Mouse (Mus musculus): Measurements from ENCODE around the gene Hapln2. TPM values are rescaled to one million over a fixed set of nuclear protein-coding genes. Genes with fewer than 3 reads are reported as not detected.

Gene Hapln2
- polyA plus RNA-seq, 1 experiment from 2014 or later, result 0.30 TPM

- H3K27ac ChIP-seq (ENCODE audit: low read depth, low read length), result peak overlapping the region; percentile 79
- peak; percentile 45 for ATAC-seq
- H3K27me3 ChIP-seq (replicated peaks; ENCODE audit: control insufficient read depth, insufficient read depth, low read length), result no peaks in the 10 kb centered on the region; the same call in 1 of the 2 replicates
- H3K36me3 ChIP-seq (ENCODE audit: control insufficient read depth, insufficient read depth, low read length), result no peaks in the 10 kb centered on the region
- no peaks in the 10 kb centered on the region for H3K9me3 ChIP-seq (ENCODE audit: control insufficient read depth, low read length)
- H3K4me2 ChIP-seq (ENCODE audit: low read length), result peak overlapping the region; percentile 79
- H3K4me1 ChIP-seq (ENCODE audit: control insufficient read depth, insufficient read depth, low read depth, low read length), result peaks cover 26% of the 10 kb centered on the region
- peak overlapping the region; percentile 41; the same call in 1 of the 2 replicates for H3K9ac ChIP-seq (ENCODE audit: low read depth, low read length)
- WGBS, result 11% methylated on average over 12 of the region's 12 CpGs
- peak overlapping the region; percentile 10 for H3K4me3 ChIP-seq (ENCODE audit: low read length)
Measured at GRCm38 (mm10) chr3:87974381-87974987, 52.9 kb downstream of the Hapln2 start.

- no peaks in the 10 kb centered on the region for H3K9me3 ChIP-seq (ENCODE audit: control insufficient read depth, low read length)
- H3K36me3 ChIP-seq (ENCODE audit: control insufficient read depth, insufficient read depth, low read length), result no peaks in the 10 kb centered on the region
- H3K27ac ChIP-seq (ENCODE audit: low read depth, low read length), result peak overlapping the region; percentile 79
- peaks cover 26% of the 10 kb centered on the region for H3K4me1 ChIP-seq (ENCODE audit: control insufficient read depth, insufficient read depth, low read depth, low read length)
- H3K9ac ChIP-seq (ENCODE audit: low read depth, low read length), result peak overlapping the region; percentile 41
- peak overlapping the region; percentile 79 for H3K4me2 ChIP-seq (ENCODE audit: low read length)
- peak overlapping the region; percentile 50 for H3K4me3 ChIP-seq (ENCODE audit: low read length)
- ATAC-seq, result 0 out of 2 replicates have a peak, but pooled peaks have one; percentile 6
- H3K27me3 ChIP-seq (replicated peaks; ENCODE audit: control insufficient read depth, insufficient read depth, low read length), result no peaks in the 10 kb centered on the region; the same call in 1 of the 2 replicates
- WGBS, result 12% methylated on average over 14 of the region's 14 CpGs
Measured at GRCm38 (mm10) chr3:87973593-87974380, 53.6 kb downstream of the Hapln2 start.

GRCm38 (mm10) chr3:87972776-87973175 is 54.6 kb downstream of the Hapln2 start:
- H3K9ac ChIP-seq (ENCODE audit: low read depth, low read length), result peak overlapping the region; percentile 1; the same call in 1 of the 2 replicates
- 22% methylated on average over 5 of the region's 5 CpGs for WGBS
- H3K27me3 ChIP-seq (replicated peaks; ENCODE audit: control insufficient read depth, insufficient read depth, low read length), result no peaks in the 10 kb centered on the region; the same call in 1 of the 2 replicates
- ATAC-seq, result no peak
- H3K36me3 ChIP-seq (ENCODE audit: control insufficient read depth, insufficient read depth, low read length), result no peaks in the 10 kb centered on the region
- peak overlapping the region; percentile 50 for H3K4me3 ChIP-seq (ENCODE audit: low read length)
- no peak overlapping the region for H3K27ac ChIP-seq (ENCODE audit: low read depth, low read length)
- peak overlapping the region; percentile 79 for H3K4me2 ChIP-seq (ENCODE audit: low read length)
- H3K9me3 ChIP-seq (ENCODE audit: control insufficient read depth, low read length), result no peaks in the 10 kb centered on the region
- H3K4me1 ChIP-seq (ENCODE audit: control insufficient read depth, insufficient read depth, low read depth, low read length), result peaks cover 26% of the 10 kb centered on the region

- Histone ChIP-seq H3K27me3 (replicated peaks; ENCODE audit: control insufficient read depth, insufficient read depth, low read length) (no peaks in the 10 kb centered on the region; the same call in 1 of the 2 replicates), H3K9ac (ENCODE audit: low read depth, low read length) (peak overlapping the region; percentile 58; the same call in 1 of the 2 replicates), H3K4me1 (ENCODE audit: control insufficient read depth, insufficient read depth, low read depth, low read length) (peaks cover 26% of the 10 kb centered on the region), H3K9me3 (ENCODE audit: control insufficient read depth, low read length) (no peaks in the 10 kb centered on the region), H3K4me2 (ENCODE audit: low read length) (peak overlapping the region; percentile 79), H3K36me3 (ENCODE audit: control insufficient read depth, insufficient read depth, low read length) (no peaks in the 10 kb centered on the region), H3K27ac (ENCODE audit: low read depth, low read length) (peak overlapping the region; percentile 37), H3K4me3 (ENCODE audit: low read length) (peak overlapping the region; percentile 50)
- 6% methylated on average over 8 of the region's 8 CpGs for WGBS
- ATAC-seq, result peak; percentile 58
Measured at GRCm38 (mm10) chr3:87972203-87972664, 55.1 kb downstream of the Hapln2 start.

Other genes starting within 250 kb of the Hapln2 start
- gene Ntrk1, start 232.4 kb downstream of the Hapln2 start, polyA plus RNA-seq (2015; fragmentation: Nextera tagmentation; extraction: Ambion mirVana), result 6.6 and 7.3 TPM in 2 replicates
- 0.49 and 0.85 TPM in 2 replicates for gene Insrr, start 230.6 kb downstream of the Hapln2 start, polyA plus RNA-seq (2015; fragmentation: Nextera tagmentation; extraction: Ambion mirVana)
- gene Pear1, start 203.3 kb downstream of the Hapln2 start, polyA plus RNA-seq (2015; fragmentation: Nextera tagmentation; extraction: Ambion mirVana), result 8.4 and 10.6 TPM in 2 replicates
- not detected in 2 replicates for gene Sh2d2a, start 180.8 kb downstream of the Hapln2 start, polyA plus RNA-seq (2015; fragmentation: Nextera tagmentation; extraction: Ambion mirVana)
- gene Prcc, start 142.0 kb downstream of the Hapln2 start, polyA plus RNA-seq (2015; fragmentation: Nextera tagmentation; extraction: Ambion mirVana), result 13.9 and 15.9 TPM in 2 replicates
- gene Hdgf, start 121.3 kb downstream of the Hapln2 start, polyA plus RNA-seq (2015; fragmentation: Nextera tagmentation; extraction: Ambion mirVana), result 79.7 and 110 TPM in 2 replicates
- gene Mrpl24, start 108.1 kb downstream of the Hapln2 start, polyA plus RNA-seq (2015; fragmentation: Nextera tagmentation; extraction: Ambion mirVana), result 48.3 and 49.1 TPM in 2 replicates
- gene Isg20l2, start 97.3 kb downstream of the Hapln2 start, polyA plus RNA-seq (2015; fragmentation: Nextera tagmentation; extraction: Ambion mirVana), result 22.7 and 28.9 TPM in 2 replicates
- gene Rrnad1, start 96.9 kb downstream of the Hapln2 start, polyA plus RNA-seq (2015; fragmentation: Nextera tagmentation; extraction: Ambion mirVana), result 20.5 and 24.8 TPM in 2 replicates
- 49.1 and 52.4 TPM in 2 replicates for gene Crabp2, start 78.9 kb downstream of the Hapln2 start, polyA plus RNA-seq (2015; fragmentation: Nextera tagmentation; extraction: Ambion mirVana)
- 15.6 and 20.2 TPM in 2 replicates for gene Nes, start 56.5 kb downstream of the Hapln2 start, polyA plus RNA-seq (2015; fragmentation: Nextera tagmentation; extraction: Ambion mirVana)
- gene Bcan, start 27.4 kb downstream of the Hapln2 start, polyA plus RNA-seq (2015; fragmentation: Nextera tagmentation; extraction: Ambion mirVana), result 150 and 186 TPM in 2 replicates
- gene Gpatch4, start 15.5 kb upstream of the Hapln2 start, polyA plus RNA-seq (2015; fragmentation: Nextera tagmentation; extraction: Ambion mirVana), result 34.9 and 35.8 TPM in 2 replicates
- 158 and 170 TPM in 2 replicates for gene Naxe, start 30.9 kb upstream of the Hapln2 start, polyA plus RNA-seq (2015; fragmentation: Nextera tagmentation; extraction: Ambion mirVana)
- not detected in 2 replicates for gene Ttc24, start 50.7 kb upstream of the Hapln2 start, polyA plus RNA-seq (2015; fragmentation: Nextera tagmentation; extraction: Ambion mirVana)
- gene Iqgap3, start 54.4 kb upstream of the Hapln2 start, polyA plus RNA-seq (2015; fragmentation: Nextera tagmentation; extraction: Ambion mirVana), result 2.8 and 3.8 TPM in 2 replicates
- 16.4 and 24.1 TPM in 2 replicates for gene Mef2d, start 114.8 kb upstream of the Hapln2 start, polyA plus RNA-seq (2015; fragmentation: Nextera tagmentation; extraction: Ambion mirVana)
- 0.52 and 0.99 TPM in 2 replicates for gene Rhbg, start 227.1 kb upstream of the Hapln2 start, polyA plus RNA-seq (2015; fragmentation: Nextera tagmentation; extraction: Ambion mirVana)

Data from hindbrain, embryonic 16.5 days (tissue).